Mouse (Mus musculus): ENCODE measurements at regions not wholly inside any gene's neighbourhood (a gene's known extent, or its start where the extent isn't known, plus 50 kb on each side); places are given as distances from the start of the nearest gene placed in this dataset.
A peak's percentile ranks its signal among the peaks of the same experiment; 100 is the strongest.

DNA sequence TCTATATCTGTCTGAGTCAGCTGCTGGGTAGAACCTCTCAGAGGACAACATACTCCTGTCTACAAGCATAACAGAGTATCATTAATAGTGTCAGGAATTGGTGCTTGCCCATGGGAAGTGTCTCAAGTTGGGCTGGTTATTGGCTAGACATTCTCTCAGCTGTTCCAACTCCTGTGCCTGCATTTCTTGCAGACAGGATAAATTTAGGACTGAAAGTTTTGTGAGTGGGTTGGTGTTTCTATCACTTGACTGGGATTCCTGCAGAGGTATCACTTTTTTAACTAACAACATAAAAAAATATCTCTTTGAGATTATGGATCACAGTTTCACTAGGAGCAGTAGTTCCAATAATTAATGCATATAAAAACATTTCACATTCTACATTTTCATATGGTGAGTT lies 1454.4 kb downstream of the Efnb2 start:
- ATAC-seq (ENCODE audit: insufficient number of reproducible peaks, insufficient read depth, low FRiP score, low TSS enrichment): no peak

DNA sequence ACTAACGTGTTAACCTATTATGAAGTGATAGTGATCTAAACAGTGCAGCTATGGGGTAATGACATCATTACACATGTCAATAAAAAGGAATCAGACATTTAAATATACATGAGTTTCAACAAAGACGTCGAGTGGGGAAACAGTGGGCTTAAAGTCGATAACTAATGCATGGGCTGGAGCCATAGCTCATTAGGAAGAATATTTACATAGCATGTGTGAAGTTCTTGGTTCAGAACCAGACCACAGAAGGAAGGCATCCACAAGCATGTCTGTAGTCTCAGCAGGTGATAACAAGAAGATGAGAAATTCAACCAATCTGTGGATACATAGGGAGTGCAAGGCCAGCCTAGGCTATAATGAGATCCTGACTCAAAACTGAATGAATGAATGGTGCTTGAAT lies 1456.0 kb downstream of the Efnb2 start:
- Histone ChIP-seq H3K4me1 (no peaks in the 10 kb centered on the region), H3K4me2 (replicated peaks) (no peak overlapping the region), H3K4me3 (no peak overlapping the region), H3K36me3 (no peaks in the 10 kb centered on the region), H3K27me3 (no peaks in the 10 kb centered on the region), H3K9me3 (no peaks in the 10 kb centered on the region), H3K27ac (no peak overlapping the region), H3K9ac (no peak overlapping the region)
- no peak for ATAC-seq (ENCODE audit: insufficient number of reproducible peaks, insufficient read depth, low FRiP score, low TSS enrichment)
- 78% methylated on average over 4 of the region's 4 CpGs for WGBS

More for the DNA sequence above, 1454.4 kb downstream of the Efnb2 start:
- Histone ChIP-seq H3K27ac (no peak overlapping the region), H3K36me3 (no peaks in the 10 kb centered on the region), H3K4me1 (no peaks in the 10 kb centered on the region), H3K27me3 (no peaks in the 10 kb centered on the region), H3K4me3 (no peak overlapping the region), H3K9me3 (no peaks in the 10 kb centered on the region), H3K9ac (no peak overlapping the region), H3K4me2 (replicated peaks) (no peak overlapping the region)

DNA sequence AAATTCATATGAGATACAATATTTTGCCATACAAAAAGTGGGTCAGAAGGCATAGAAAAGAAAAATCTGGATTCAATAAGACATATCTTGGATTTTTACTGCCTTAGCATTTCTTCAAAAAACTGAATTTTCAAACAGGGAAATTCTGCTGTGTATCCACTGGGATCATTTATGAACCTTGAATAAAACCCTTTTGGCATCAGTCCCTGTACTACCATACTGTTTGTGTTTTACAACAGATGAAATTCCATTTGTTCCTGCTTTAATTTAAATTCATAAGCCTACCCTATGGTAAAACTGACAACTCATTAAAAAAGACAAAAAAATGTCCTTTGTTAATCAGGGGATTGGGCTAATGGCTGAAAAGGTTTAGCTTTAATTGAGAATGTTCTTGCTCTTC lies 1470.3 kb downstream of the Efnb2 start:
- H3K9ac ChIP-seq: no peak overlapping the region
- no peaks in the 10 kb centered on the region for H3K9me3 ChIP-seq
- no peaks in the 10 kb centered on the region for H3K36me3 ChIP-seq
- no peak overlapping the region for H3K27ac ChIP-seq
- no peak overlapping the region for H3K4me3 ChIP-seq
- H3K4me1 ChIP-seq: no peaks in the 10 kb centered on the region
- H3K27me3 ChIP-seq: no peaks in the 10 kb centered on the region
- no peak overlapping the region for H3K4me2 ChIP-seq (replicated peaks)
- ATAC-seq (ENCODE audit: insufficient number of reproducible peaks, insufficient read depth, low FRiP score, low TSS enrichment): no peak

DNA sequence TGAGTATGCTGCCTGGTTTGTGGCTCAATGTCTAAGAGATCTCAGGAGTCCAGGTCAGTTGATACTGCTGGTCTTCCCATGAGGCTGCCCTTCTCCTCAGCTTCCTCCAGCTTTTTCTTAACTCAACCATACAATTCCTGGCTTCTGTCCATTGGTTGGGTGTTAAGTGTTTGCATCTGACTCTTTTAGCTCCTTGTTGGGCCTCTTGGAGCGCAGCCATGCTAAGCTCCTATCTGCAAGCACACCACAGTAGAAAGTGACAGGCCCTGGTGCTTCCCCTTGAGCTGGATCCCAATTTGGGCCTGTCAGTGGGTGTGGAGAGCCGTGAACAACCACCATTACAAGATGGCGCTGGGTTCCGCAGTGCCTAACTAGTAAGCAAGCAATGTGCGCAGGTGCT lies 1497.7 kb downstream of the Efnb2 start:
- no peak overlapping the region for H3K4me2 ChIP-seq (replicated peaks)
- H3K9ac ChIP-seq: no peak overlapping the region
- ATAC-seq (ENCODE audit: insufficient number of reproducible peaks, insufficient read depth, low FRiP score, low TSS enrichment): no peak
- H3K36me3 ChIP-seq: no peaks in the 10 kb centered on the region
- no peak overlapping the region for H3K27ac ChIP-seq
- H3K4me3 ChIP-seq: no peak overlapping the region
- H3K4me1 ChIP-seq: no peaks in the 10 kb centered on the region
- no peaks in the 10 kb centered on the region for H3K9me3 ChIP-seq
- H3K27me3 ChIP-seq: no peaks in the 10 kb centered on the region
- WGBS: 90% methylated on average over 5 of the region's 5 CpGs

DNA sequence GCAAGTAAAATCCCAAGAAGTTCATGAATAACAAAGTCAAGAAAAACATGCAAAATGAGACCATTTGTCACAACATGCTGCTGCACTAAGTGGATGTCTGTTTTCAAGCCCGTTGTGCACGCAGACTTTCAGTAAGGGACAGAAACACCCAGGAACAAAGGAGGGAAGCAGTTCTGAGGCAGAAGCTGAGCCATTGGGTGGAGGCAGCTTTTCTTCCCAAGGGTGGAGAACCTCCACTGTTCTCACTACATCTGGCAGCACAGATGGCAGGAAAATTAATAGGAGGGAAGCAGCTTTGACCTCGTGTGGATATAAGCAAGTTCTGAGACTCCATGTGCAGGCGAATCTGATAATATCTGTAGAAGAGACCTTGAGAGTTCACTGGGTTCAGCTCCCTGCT lies 1529.3 kb downstream of the Efnb2 start:
- Histone ChIP-seq H3K9me3 (no peaks in the 10 kb centered on the region), H3K36me3 (no peaks in the 10 kb centered on the region), H3K27me3 (no peaks in the 10 kb centered on the region), H3K4me3 (no peak overlapping the region), H3K9ac (no peak overlapping the region), H3K27ac (no peak overlapping the region), H3K4me1 (0 out of 2 replicates have a peak, but pooled peaks cover 4% of the 10 kb centered on the region), H3K4me2 (replicated peaks) (no peak overlapping the region)
- WGBS: 40% methylated on average over 4 of the region's 4 CpGs
- ATAC-seq (ENCODE audit: insufficient number of reproducible peaks, insufficient read depth, low FRiP score, low TSS enrichment): no peak

DNA sequence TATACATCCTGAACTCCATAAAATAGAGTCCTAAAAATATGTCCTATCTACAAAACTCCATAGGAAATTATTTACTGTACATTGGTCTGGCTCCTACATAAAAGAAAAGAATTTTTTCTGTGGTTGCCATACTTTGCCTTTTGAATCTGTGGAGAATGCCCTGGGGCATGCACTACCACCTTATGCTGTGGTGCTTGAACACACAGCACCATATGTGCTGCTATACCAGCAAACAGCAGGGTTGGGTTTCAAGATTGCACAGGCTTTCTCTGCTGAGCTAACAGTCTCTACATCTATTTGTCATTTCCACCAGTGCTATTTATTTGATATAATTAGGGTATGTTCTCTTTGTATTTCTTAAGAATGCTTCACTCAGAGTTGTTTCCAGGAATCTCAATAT lies 1552.2 kb downstream of the Efnb2 start:
- H3K4me2 ChIP-seq (replicated peaks): no peak overlapping the region
- H3K27me3 ChIP-seq: no peaks in the 10 kb centered on the region
- no peak for ATAC-seq (ENCODE audit: insufficient number of reproducible peaks, insufficient read depth, low FRiP score, low TSS enrichment)
- no peaks in the 10 kb centered on the region for H3K36me3 ChIP-seq
- H3K9me3 ChIP-seq: no peaks in the 10 kb centered on the region
- no peak overlapping the region for H3K27ac ChIP-seq
- H3K9ac ChIP-seq: no peak overlapping the region
- no peaks in the 10 kb centered on the region for H3K4me1 ChIP-seq
- no peak overlapping the region for H3K4me3 ChIP-seq

DNA sequence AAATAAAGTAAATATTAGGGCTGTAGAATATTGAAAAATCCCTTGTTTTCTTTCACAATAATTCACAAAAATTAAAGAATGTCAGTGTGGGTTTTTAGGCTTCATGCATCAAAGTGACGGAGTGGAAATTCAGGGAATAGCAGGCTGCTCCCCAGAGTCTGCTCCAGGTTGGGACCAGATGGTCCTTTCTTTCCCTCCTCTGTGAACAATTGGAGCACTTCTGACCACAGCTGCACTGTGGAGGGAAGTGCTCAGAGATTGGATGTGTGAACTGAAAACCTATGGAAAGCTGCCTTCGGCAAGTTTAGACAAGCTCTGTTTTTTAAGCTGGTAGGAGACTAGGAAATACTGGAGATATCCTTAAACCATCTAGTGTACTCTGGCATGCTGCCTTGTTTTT lies 1563.5 kb downstream of the Efnb2 start:
- Histone ChIP-seq H3K36me3 (no peaks in the 10 kb centered on the region), H3K4me1 (no peaks in the 10 kb centered on the region), H3K9me3 (no peaks in the 10 kb centered on the region), H3K9ac (no peak overlapping the region), H3K4me2 (replicated peaks) (no peak overlapping the region), H3K27ac (no peak overlapping the region), H3K27me3 (no peaks in the 10 kb centered on the region), H3K4me3 (no peak overlapping the region)
- 0 out of 2 replicates have a peak, but pooled peaks have one; percentile 60 for ATAC-seq (ENCODE audit: insufficient number of reproducible peaks, insufficient read depth, low FRiP score, low TSS enrichment)
- WGBS: 25% methylated on average over 2 of the region's 2 CpGs

DNA sequence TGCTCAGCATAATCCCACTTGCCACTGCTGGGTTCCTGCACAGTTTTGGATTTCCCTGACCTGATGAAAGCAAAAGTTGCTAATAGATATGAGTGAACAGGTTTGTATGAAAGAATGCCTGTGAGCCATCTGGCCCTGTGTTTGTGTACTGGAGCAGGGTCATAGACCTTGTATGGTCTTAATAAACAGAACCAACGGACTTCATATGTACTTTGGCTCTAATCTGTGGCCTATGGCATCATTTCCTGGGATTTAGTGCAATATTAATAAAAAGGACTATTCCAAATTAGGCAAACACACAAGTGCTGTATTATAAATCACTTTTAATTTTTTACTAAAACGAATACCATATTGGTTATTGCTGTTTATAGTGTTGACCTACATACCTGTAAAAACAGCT lies 1568.2 kb downstream of the Efnb2 start:
- Histone ChIP-seq H3K9me3 (no peaks in the 10 kb centered on the region), H3K4me2 (replicated peaks) (no peak overlapping the region), H3K4me1 (no peaks in the 10 kb centered on the region), H3K36me3 (no peaks in the 10 kb centered on the region), H3K27ac (no peak overlapping the region), H3K4me3 (no peak overlapping the region), H3K9ac (no peak overlapping the region), H3K27me3 (no peaks in the 10 kb centered on the region)
- WGBS: 40% methylated on average over 2 of the region's 2 CpGs
- ATAC-seq (ENCODE audit: insufficient number of reproducible peaks, insufficient read depth, low FRiP score, low TSS enrichment): no peak

DNA sequence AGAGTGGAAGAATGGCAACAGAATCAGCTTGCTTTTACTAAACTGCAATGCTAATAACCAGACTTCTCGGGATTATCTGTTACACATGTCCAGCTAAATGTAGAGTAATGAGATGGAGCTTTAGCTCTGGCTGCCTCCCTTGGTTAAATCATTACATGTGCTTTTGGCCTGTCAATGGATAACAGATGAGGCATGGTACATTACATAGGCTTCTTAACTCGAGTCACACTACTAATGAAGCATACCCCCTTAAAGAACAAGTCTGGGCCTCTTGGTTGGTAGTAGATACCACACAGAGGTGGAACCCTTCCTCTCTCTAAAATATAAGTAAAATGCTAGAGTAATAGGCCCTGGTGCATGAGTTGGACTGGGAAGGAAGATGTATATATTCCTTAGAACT lies 1572.9 kb downstream of the Efnb2 start:
- WGBS: 32% methylated on average over 2 of the region's 2 CpGs
- Histone ChIP-seq H3K4me3 (no peak overlapping the region), H3K4me1 (no peaks in the 10 kb centered on the region), H3K27me3 (no peaks in the 10 kb centered on the region), H3K4me2 (replicated peaks) (no peak overlapping the region), H3K9me3 (no peaks in the 10 kb centered on the region), H3K36me3 (no peaks in the 10 kb centered on the region), H3K27ac (no peak overlapping the region), H3K9ac (no peak overlapping the region)
- no peak for ATAC-seq (ENCODE audit: insufficient number of reproducible peaks, insufficient read depth, low FRiP score, low TSS enrichment)

DNA sequence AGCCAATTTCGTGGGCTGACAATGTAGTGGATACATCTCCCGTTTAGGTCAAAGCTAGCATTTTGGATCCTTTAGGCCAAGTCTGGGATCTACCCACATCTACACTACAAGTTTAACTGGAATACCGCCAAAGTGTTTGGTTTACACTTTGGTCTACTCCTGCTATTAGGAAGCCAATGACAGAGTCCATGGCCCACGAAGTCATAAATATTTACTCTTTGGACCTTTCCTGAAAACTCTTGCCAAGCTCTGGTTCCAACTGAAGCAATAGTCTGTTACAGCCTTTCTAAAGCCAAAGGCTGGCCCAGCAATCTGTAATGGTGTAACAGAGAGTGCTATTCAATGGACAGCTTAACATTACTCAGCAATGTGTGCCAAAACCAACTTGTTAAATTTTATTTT lies 1600.8 kb downstream of the Efnb2 start:
- 83% methylated on average over 4 of the region's 4 CpGs for WGBS
- Histone ChIP-seq H3K27me3 (no peaks in the 10 kb centered on the region), H3K4me1 (no peaks in the 10 kb centered on the region), H3K27ac (no peak overlapping the region), H3K36me3 (no peaks in the 10 kb centered on the region), H3K4me2 (replicated peaks) (no peak overlapping the region), H3K9ac (no peak overlapping the region), H3K9me3 (no peaks in the 10 kb centered on the region), H3K4me3 (no peak overlapping the region)
- ATAC-seq (ENCODE audit: insufficient number of reproducible peaks, insufficient read depth, low FRiP score, low TSS enrichment): no peak

DNA sequence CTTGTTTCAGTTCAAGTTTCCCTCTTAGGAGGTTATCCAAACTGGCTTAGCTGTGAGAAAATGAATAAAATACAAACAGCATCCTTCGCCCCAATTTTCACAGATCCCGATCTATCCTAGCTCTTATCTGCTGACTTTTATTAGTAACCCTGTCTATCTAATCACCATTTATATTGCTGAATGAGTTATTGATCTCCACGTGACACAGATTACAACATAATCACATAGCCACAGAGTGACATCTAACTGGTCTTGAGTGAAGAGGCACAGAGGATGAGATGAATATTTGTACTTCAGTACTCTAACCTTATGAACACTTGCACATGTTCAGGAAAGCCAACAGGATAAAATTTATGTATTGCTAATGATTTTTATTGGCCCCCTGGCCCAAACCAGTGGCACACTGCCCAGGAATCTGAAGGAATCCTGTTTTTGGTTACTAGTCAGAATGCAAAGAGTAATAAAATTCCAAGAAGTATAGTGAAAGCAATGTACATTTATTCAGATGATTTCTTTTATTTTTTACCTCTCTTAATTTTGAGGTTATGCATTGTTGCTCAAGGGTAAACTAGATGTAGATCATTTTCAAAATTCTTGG lies 1634.7 kb downstream of the Efnb2 start:
- Histone ChIP-seq H3K36me3 (no peaks in the 10 kb centered on the region), H3K4me3 (no peak overlapping the region), H3K4me1 (no peaks in the 10 kb centered on the region), H3K9ac (no peak overlapping the region), H3K27me3 (no peaks in the 10 kb centered on the region), H3K27ac (no peak overlapping the region), H3K4me2 (replicated peaks) (no peak overlapping the region), H3K9me3 (no peaks in the 10 kb centered on the region)
- 83% methylated on average over 3 of the region's 3 CpGs for WGBS
- no peak for ATAC-seq (ENCODE audit: insufficient number of reproducible peaks, insufficient read depth, low FRiP score, low TSS enrichment)

DNA sequence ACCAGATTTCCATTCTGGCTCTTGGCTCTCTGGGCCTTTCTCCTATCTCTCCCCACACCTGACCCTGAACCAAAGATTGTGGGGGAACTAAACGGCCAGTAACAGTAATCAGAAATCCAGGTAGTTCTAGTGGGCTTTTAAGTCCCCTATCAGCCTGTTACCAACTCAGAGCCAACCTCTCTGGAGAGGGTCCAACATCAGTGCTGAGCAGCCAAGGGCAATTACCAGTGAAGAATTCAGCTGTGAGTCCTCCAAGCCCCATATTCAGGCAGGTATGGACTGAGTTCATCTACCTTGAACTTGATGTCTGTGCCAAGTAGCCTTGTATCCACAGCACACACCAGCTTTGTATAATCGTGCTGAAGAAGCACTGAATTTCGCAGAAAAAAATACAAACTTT lies 1636.7 kb downstream of the Efnb2 start:
- Histone ChIP-seq H3K27ac (no peak overlapping the region), H3K27me3 (no peaks in the 10 kb centered on the region), H3K4me2 (replicated peaks) (no peak overlapping the region), H3K4me3 (no peak overlapping the region), H3K36me3 (no peaks in the 10 kb centered on the region), H3K9me3 (no peaks in the 10 kb centered on the region), H3K4me1 (no peaks in the 10 kb centered on the region), H3K9ac (no peak overlapping the region)
- no peak for ATAC-seq (ENCODE audit: insufficient number of reproducible peaks, insufficient read depth, low FRiP score, low TSS enrichment)
- 85% methylated on average over 3 of the region's 3 CpGs for WGBS

DNA sequence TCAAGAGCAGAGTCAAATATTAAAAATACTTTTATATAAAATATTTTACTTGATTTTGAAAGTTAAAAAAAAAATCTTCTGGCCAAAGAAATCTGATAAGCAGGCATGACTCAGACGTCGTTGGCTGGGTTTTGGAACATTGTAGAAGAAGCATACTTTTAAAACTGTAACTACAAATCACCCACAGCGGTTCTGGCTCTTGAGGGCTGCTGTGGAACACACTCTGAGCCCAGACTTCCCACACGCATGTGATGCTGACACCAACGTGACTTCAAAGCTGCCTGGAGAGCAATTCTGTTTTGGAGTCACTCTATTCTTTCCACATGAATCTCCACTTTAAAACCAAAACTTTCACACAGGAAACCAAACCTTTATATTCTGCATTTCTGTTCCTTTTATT lies 1649.2 kb downstream of the Efnb2 start:
- 67% methylated on average over 5 of the region's 5 CpGs for WGBS
- Histone ChIP-seq H3K9me3 (no peaks in the 10 kb centered on the region), H3K4me2 (replicated peaks) (no peak overlapping the region), H3K27ac (no peak overlapping the region), H3K36me3 (no peaks in the 10 kb centered on the region), H3K27me3 (no peaks in the 10 kb centered on the region), H3K4me3 (no peak overlapping the region), H3K4me1 (no peaks in the 10 kb centered on the region), H3K9ac (no peak overlapping the region)
- no peak for ATAC-seq (ENCODE audit: insufficient number of reproducible peaks, insufficient read depth, low FRiP score, low TSS enrichment)
